8 mouse cellular contexts compared by ENCODE assay signal in the genomic region with DNA sequence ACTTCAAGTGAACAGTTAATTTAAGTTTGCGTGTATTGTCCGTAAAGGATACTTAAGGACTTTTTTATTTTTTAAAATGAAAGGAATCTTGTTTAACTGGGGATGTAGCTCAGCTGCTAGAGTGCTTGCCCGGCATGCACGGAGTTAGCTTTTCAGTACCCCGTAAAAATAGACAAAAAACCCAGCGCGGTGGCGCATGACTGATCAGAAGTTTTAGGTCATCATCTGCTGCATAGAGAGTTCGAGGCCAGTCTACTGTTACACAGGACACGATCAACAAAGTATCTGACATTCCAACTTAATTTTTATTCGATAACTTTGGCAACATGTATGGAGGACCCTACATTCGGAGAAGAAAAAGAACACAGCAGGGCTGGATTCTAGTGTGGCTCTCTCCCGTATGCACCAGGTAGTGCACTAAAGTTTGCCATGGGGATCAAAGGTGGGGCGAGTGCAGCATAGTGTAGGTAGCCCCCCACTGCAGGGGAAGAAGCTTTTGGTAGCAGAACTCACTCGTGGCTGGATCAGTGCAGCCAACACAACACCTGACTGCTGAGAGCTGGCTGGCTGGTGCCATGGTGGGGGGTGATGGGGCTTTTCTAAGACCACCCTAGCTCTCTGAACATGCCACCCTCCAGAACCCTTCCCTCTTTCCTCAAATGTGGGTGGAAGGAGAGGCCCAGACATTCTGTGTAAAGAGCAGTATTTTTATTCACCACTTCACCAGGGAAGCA. TPM values are rescaled to one million over a fixed set of nuclear protein-coding genes. Genes with fewer than 3 reads are reported as not detected.
DNase-seq lines count a peak whose midpoint lies in the region; ATAC-seq lines count a peak whose summit lies in the region.

No protein-coding gene starts in this region.

- peaks cover 5% of the 10 kb centered on the region; the same call in 1 of the 2 replicates for H3K79me2 ChIP-seq in macrophage (ENCODE audit: inconsistent target)

- DNase-seq in kidney, adult 11 months: no peak
- DNase-seq in embryonic facial prominence, embryonic 10.5 days (ENCODE audit: low spot score): no peak
- DNase-seq in hindbrain, embryonic 14.5 days (ENCODE audit: low spot score): no peak
- no peak for DNase-seq in adrenal gland, adult 8-10 months
- no peak for DNase-seq in cerebellum, adult 8-10 months

- peaks cover 38% of the 10 kb centered on the region for H3K4me1 ChIP-seq in kidney, embryonic 15.5 days
- peaks cover 33% of the 10 kb centered on the region for H3K4me1 ChIP-seq in embryonic facial prominence, embryonic 10.5 days
- H3K4me1 ChIP-seq in hindbrain, embryonic 14.5 days (replicated peaks; ENCODE audit: control insufficient read depth, insufficient read depth, low read length): peaks cover 17% of the 10 kb centered on the region

- no peaks in the 10 kb centered on the region for H3K9me3 ChIP-seq in kidney, embryonic 15.5 days (replicated peaks)
- H3K9me3 ChIP-seq in embryonic facial prominence, embryonic 10.5 days: no peaks in the 10 kb centered on the region
- H3K9me3 ChIP-seq in hindbrain, embryonic 14.5 days (ENCODE audit: control insufficient read depth, low read length): no peaks in the 10 kb centered on the region

- peak overlapping the region; percentile 68 for H3K4me3 ChIP-seq in kidney, embryonic 15.5 days (replicated peaks)
- H3K4me3 ChIP-seq in embryonic facial prominence, embryonic 10.5 days: peak overlapping the region; percentile 77
- H3K4me3 ChIP-seq in hindbrain, embryonic 14.5 days (replicated peaks; ENCODE audit: low read length): peak overlapping the region; percentile 70
- H3K4me3 ChIP-seq in macrophage (ENCODE audit: inconsistent target): peak overlapping the region; percentile 82

- WGBS in kidney, embryonic 15.5 days: 29% methylated on average over 15 of the region's 15 CpGs
- 40% methylated on average over 15 of the region's 15 CpGs for WGBS in embryonic facial prominence, embryonic 10.5 days
- WGBS in hindbrain, embryonic 14.5 days: 28% methylated on average over 15 of the region's 15 CpGs
- 25% methylated on average over 15 of the region's 15 CpGs for WGBS in macrophage (ENCODE audit: missing documents)

- H3K4me2 ChIP-seq in kidney, embryonic 15.5 days: peak overlapping the region; percentile 84
- H3K4me2 ChIP-seq in hindbrain, embryonic 14.5 days (replicated peaks): peak overlapping the region; percentile 90

- H3K9ac ChIP-seq in kidney, embryonic 15.5 days: peak overlapping the region; percentile 58
- peak overlapping the region; percentile 70 for H3K9ac ChIP-seq in hindbrain, embryonic 14.5 days

- H3K27ac ChIP-seq in kidney, embryonic 15.5 days: peak overlapping the region; percentile 93
- H3K27ac ChIP-seq in embryonic facial prominence, embryonic 10.5 days (replicated peaks): peak overlapping the region; percentile 87
- peak overlapping the region; percentile 85 for H3K27ac ChIP-seq in hindbrain, embryonic 14.5 days
- peak overlapping the region; percentile 55 for H3K27ac ChIP-seq in macrophage

- no peaks in the 10 kb centered on the region for H3K27me3 ChIP-seq in kidney, embryonic 15.5 days
- no peaks in the 10 kb centered on the region for H3K27me3 ChIP-seq in embryonic facial prominence, embryonic 10.5 days (replicated peaks; ENCODE audit: low read depth, poor library complexity, severe bottlenecking)
- no peaks in the 10 kb centered on the region for H3K27me3 ChIP-seq in hindbrain, embryonic 14.5 days (ENCODE audit: control insufficient read depth, insufficient read depth, low read length)

- ATAC-seq in kidney, embryonic 15.5 days (replicated peaks; ENCODE audit: low FRiP score): no peak; the same call in 1 of the 2 replicates
- ATAC-seq in hindbrain, embryonic 14.5 days (ENCODE audit: low FRiP score): no peak
- no peak for ATAC-seq in activated CD4-positive, CD25-positive, alpha-beta regulatory T cell, adult 4 months

- H3K36me3 ChIP-seq in kidney, embryonic 15.5 days: peaks cover 27% of the 10 kb centered on the region
- peaks cover 50% of the 10 kb centered on the region for H3K36me3 ChIP-seq in embryonic facial prominence, embryonic 10.5 days (replicated peaks)
- H3K36me3 ChIP-seq in hindbrain, embryonic 14.5 days (replicated peaks; ENCODE audit: control insufficient read depth, insufficient read depth): peaks cover 26% of the 10 kb centered on the region
- H3K36me3 ChIP-seq in macrophage (ENCODE audit: inconsistent target): peaks cover 12% of the 10 kb centered on the region

RNA-seq across cellular contexts. Expression of gene Wdr73, which starts 0.6 kb away (rescaled TPM):
- 36.7 and 37.5 TPM in 2 replicates for polyA plus RNA-seq in kidney, embryonic 15.5 days (2015; fragmentation: Nextera tagmentation; extraction: Ambion mirVana)
- 49.1 and 52.0 TPM in 2 replicates for polyA plus RNA-seq in embryonic facial prominence, embryonic 10.5 days (2016; fragmentation: Nextera tagmentation; extraction: Ambion mirVana)
- polyA plus RNA-seq in hindbrain, embryonic 14.5 days (2014; fragmentation: Nextera tagmentation; extraction: Ambion mirVana): 31.7 and 32.3 TPM in 2 replicates
- 10 to 100 TPM in 17 of 26 experiments, 1 to 10 TPM in 9; 3.9 to 28.9 (median 12.6) TPM for total RNA-seq in macrophage (2018; cell fraction: chromatin; rRNA removed)
- 1 to 10 TPM; 3.0 to 9.6 (median 7.7) TPM for total RNA-seq in macrophage (2018; cell fraction: cytosol; rRNA removed)
- 10 to 100 TPM in 12 of 26 experiments, 1 to 10 TPM in 14; 2.8 to 18.4 (median 9.4) TPM for total RNA-seq in macrophage (2018; cell fraction: nucleus; rRNA removed)
- polyA plus RNA-seq in macrophage (2018): 4.5 to 12.1 TPM (median 8.8 TPM) in 3 replicates
- polyA plus RNA-seq in activated CD4-positive, CD25-positive, alpha-beta regulatory T cell, adult 4 months (2017; shearing (Covaris generic)): 10 to 100 TPM; 22.5 to 27.1 TPM
- total RNA-seq in adrenal gland, adult 8-10 months (2022): 10 to 100 TPM; 18.4 to 26.8 (median 24.0) TPM

RNA-seq across cellular contexts. Expression of gene Nmb, which starts 3.2 kb away (rescaled TPM):
- 8.2 and 10.0 TPM in 2 replicates for polyA plus RNA-seq in kidney, embryonic 15.5 days (2015; fragmentation: Nextera tagmentation; extraction: Ambion mirVana)
- 7.0 and 7.4 TPM in 2 replicates for polyA plus RNA-seq in embryonic facial prominence, embryonic 10.5 days (2016; fragmentation: Nextera tagmentation; extraction: Ambion mirVana)
- polyA plus RNA-seq in hindbrain, embryonic 14.5 days (2014; fragmentation: Nextera tagmentation; extraction: Ambion mirVana): 8.7 and 10.6 TPM in 2 replicates
- total RNA-seq in macrophage (2018; cell fraction: chromatin; rRNA removed): 1 to 10 TPM in 13 of 26 experiments, not detected in 13; 1.4 to 4.9 (median 2.9) TPM
- 1 to 10 TPM in 11 of 26 experiments, under 1 TPM in 15; 0.41 to 1.8 (median 0.83) TPM for total RNA-seq in macrophage (2018; cell fraction: cytosol; rRNA removed)
- total RNA-seq in macrophage (2018; cell fraction: nucleus; rRNA removed): 1 to 10 TPM in 23 of 26 experiments, under 1 TPM in 1, not detected in 2; 0.81 to 7.3 (median 2.8) TPM
- 0.94 to 1.9 TPM in 2 of 3 replicates, not detected in the other for polyA plus RNA-seq in macrophage (2018)
- polyA plus RNA-seq in activated CD4-positive, CD25-positive, alpha-beta regulatory T cell, adult 4 months (2017; shearing (Covaris generic)): 10 to 100 TPM; 58.7 to 67.5 TPM
- 1 to 10 TPM; 2.7 to 6.5 (median 3.4) TPM for total RNA-seq in adrenal gland, adult 8-10 months (2022)

RNA-seq across cellular contexts. Expression of gene Zscan2, which starts 41.0 kb away (rescaled TPM):
- polyA plus RNA-seq in kidney, embryonic 15.5 days (2015; fragmentation: Nextera tagmentation; extraction: Ambion mirVana): 2.8 and 2.9 TPM in 2 replicates
- polyA plus RNA-seq in embryonic facial prominence, embryonic 10.5 days (2016; fragmentation: Nextera tagmentation; extraction: Ambion mirVana): 3.0 and 3.5 TPM in 2 replicates
- 4.1 and 4.4 TPM in 2 replicates for polyA plus RNA-seq in hindbrain, embryonic 14.5 days (2014; fragmentation: Nextera tagmentation; extraction: Ambion mirVana)
- 10 to 100 TPM in 9 of 26 experiments, 1 to 10 TPM in 16, under 1 TPM in 1; 0.81 to 20.7 (median 8.2) TPM for total RNA-seq in macrophage (2018; cell fraction: chromatin; rRNA removed)
- 1 to 10 TPM in 18 of 26 experiments, under 1 TPM in 8; 0.28 to 5.3 (median 2.3) TPM for total RNA-seq in macrophage (2018; cell fraction: cytosol; rRNA removed)
- total RNA-seq in macrophage (2018; cell fraction: nucleus; rRNA removed): 10 to 100 TPM in 1 of 26 experiments, 1 to 10 TPM in 23, under 1 TPM in 2; 0.61 to 15.0 (median 3.5) TPM
- polyA plus RNA-seq in macrophage (2018): 1.9 to 4.8 TPM (median 2.1 TPM) in 3 replicates
- polyA plus RNA-seq in activated CD4-positive, CD25-positive, alpha-beta regulatory T cell, adult 4 months (2017; shearing (Covaris generic)): 1 to 10 TPM; 3.0 to 3.3 TPM
- total RNA-seq in adrenal gland, adult 8-10 months (2022): 10 to 100 TPM in 2 of 4 experiments, 1 to 10 TPM in 2; 6.3 to 10.4 (median 9.7) TPM

RNA-seq across cellular contexts. Expression of gene Sec11a, which starts 45.9 kb away (rescaled TPM):
- 217 and 223 TPM in 2 replicates for polyA plus RNA-seq in kidney, embryonic 15.5 days (2015; fragmentation: Nextera tagmentation; extraction: Ambion mirVana)
- polyA plus RNA-seq in embryonic facial prominence, embryonic 10.5 days (2016; fragmentation: Nextera tagmentation; extraction: Ambion mirVana): 188 and 190 TPM in 2 replicates
- 147 and 156 TPM in 2 replicates for polyA plus RNA-seq in hindbrain, embryonic 14.5 days (2014; fragmentation: Nextera tagmentation; extraction: Ambion mirVana)
- 10 to 100 TPM; 13.3 to 78.5 (median 50.6) TPM for total RNA-seq in macrophage (2018; cell fraction: chromatin; rRNA removed)
- 10 to 100 TPM; 66.5 to 100.0 (median 81.5) TPM for total RNA-seq in macrophage (2018; cell fraction: cytosol; rRNA removed)
- 100 to 1,000 TPM in 12 of 26 experiments, 10 to 100 TPM in 14; 51.2 to 154 (median 97.0) TPM for total RNA-seq in macrophage (2018; cell fraction: nucleus; rRNA removed)
- 67.1 to 82.0 TPM (median 75.1 TPM) in 3 replicates for polyA plus RNA-seq in macrophage (2018)
- 100 to 1,000 TPM; 243 to 262 TPM for polyA plus RNA-seq in activated CD4-positive, CD25-positive, alpha-beta regulatory T cell, adult 4 months (2017; shearing (Covaris generic))
- total RNA-seq in adrenal gland, adult 8-10 months (2022): 100 to 1,000 TPM in 3 of 4 experiments, 10 to 100 TPM in 1; 90.9 to 110 (median 105) TPM
